Mouse (Mus musculus): ENCODE data around the gene Agrp. TPM values are rescaled to one million over a fixed set of nuclear protein-coding genes. Genes with fewer than 3 reads are reported as not detected.
A peak's percentile ranks its signal among the peaks of the same experiment; 100 is the strongest.

Gene Agrp
- total and polyA plus RNA-seq, 2 experiments from 2014 or later: 0.90 TPM; not detected in 1

DNA sequence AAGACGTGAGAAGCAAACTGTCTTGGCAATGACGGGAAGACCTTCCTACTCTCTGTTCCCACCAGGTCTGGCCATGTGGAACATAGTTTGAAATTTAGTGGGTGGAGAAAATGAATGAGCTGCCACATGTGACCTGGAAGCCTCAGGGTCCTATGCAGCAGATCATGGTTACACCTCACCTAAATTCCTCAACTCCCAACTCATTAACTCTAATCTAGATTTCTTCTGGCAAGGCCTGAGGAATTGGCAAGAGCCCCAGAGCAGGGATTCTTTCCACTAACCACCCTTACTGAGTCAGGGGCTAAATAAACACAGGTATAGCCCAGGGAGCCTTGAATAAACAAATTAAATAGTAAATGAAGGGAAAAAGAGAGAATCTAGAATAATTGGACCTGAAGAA is 85.2 kb downstream of the Agrp start:
- no peaks in the 10 kb centered on the region for H3K27me3 ChIP-seq (ENCODE audit: insufficient read depth, low read length)
- no peaks in the 10 kb centered on the region for H3K9me3 ChIP-seq (ENCODE audit: low read length)
- H3K36me3 ChIP-seq (ENCODE audit: insufficient read depth): no peaks in the 10 kb centered on the region
- no peak for TF ChIP-seq CTCF (IDR thresholded peaks at IDR 0.05; ENCODE audit: low read depth)
- H3K27ac ChIP-seq (ENCODE audit: low read depth, low read length): no peak overlapping the region
- DNase-seq (no peak), ATAC-seq (no peak)
- H3K9ac ChIP-seq: no peak overlapping the region
- no peak overlapping the region for H3K4me3 ChIP-seq (ENCODE audit: low read depth, low read length)
- no peaks in the 10 kb centered on the region for H3K4me1 ChIP-seq (ENCODE audit: insufficient read depth)
- H3K4me2 ChIP-seq (ENCODE audit: low read depth): no peak overlapping the region
- WGBS: 93% methylated on average over 2 of the region's 2 CpGs

DNA sequence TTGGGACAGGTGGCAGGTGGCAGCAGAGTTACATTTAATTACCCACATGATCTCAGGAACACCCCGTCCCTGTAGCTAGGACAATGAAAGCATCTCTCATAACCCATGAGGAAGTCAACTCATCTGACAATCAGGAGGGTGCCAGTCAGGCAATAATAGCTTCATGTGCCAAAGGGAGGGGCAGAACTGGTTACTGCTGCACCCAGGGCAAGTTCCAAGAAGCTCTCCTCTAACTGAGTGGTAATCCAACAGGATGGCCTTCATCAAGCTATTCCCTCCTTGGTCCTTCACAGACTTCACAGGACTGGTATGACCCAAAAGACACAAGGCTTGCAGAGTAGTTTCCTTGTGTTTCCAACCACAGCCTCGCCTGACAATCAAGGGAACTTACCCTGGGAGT is 87.1 kb downstream of the Agrp start:
- Histone ChIP-seq H3K27me3 (ENCODE audit: insufficient read depth, low read length) (no peaks in the 10 kb centered on the region), H3K4me3 (ENCODE audit: low read depth, low read length) (no peak overlapping the region), H3K36me3 (ENCODE audit: insufficient read depth) (no peaks in the 10 kb centered on the region; the same call in 1 of the 2 replicates), H3K9ac (no peak overlapping the region), H3K9me3 (ENCODE audit: low read length) (no peaks in the 10 kb centered on the region), H3K4me2 (ENCODE audit: low read depth) (no peak overlapping the region), H3K27ac (ENCODE audit: low read depth, low read length) (no peak overlapping the region), H3K4me1 (ENCODE audit: insufficient read depth) (no peaks in the 10 kb centered on the region)
- ATAC-seq (no peak), DNase-seq (no peak)
- 84% methylated on average over 2 of the region's 2 CpGs for WGBS
- TF ChIP-seq CTCF (IDR thresholded peaks at IDR 0.05; ENCODE audit: low read depth): no peak

DNA sequence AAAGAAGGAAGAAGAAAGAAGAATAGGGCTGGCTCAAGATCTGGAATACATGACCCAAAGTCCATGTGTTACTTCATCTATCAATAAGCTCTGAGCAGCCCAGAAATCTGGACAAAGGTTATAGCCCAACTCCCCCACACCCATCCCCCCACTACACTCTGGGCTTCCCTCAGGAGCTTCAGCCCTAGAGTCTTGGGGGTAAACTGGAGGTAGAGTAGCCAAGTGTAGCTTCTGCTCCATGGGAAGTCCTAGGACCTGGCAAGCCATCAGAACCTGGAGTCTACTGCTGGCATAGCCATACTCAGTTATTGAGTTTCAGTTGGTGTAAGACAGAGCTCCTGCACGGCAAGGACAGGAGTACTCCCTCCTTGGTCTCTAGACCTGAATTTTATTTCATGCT is 87.7 kb downstream of the Agrp start:
- WGBS: 97% methylated on average over 1 of the region's 1 CpGs
- Histone ChIP-seq H3K27me3 (ENCODE audit: insufficient read depth, low read length) (no peaks in the 10 kb centered on the region), H3K27ac (ENCODE audit: low read depth, low read length) (no peak overlapping the region), H3K4me1 (ENCODE audit: insufficient read depth) (no peaks in the 10 kb centered on the region), H3K9ac (no peak overlapping the region), H3K4me2 (ENCODE audit: low read depth) (no peak overlapping the region), H3K36me3 (ENCODE audit: insufficient read depth) (no peaks in the 10 kb centered on the region; the same call in 1 of the 2 replicates), H3K4me3 (ENCODE audit: low read depth, low read length) (no peak overlapping the region), H3K9me3 (ENCODE audit: low read length) (no peaks in the 10 kb centered on the region)
- no peak for TF ChIP-seq CTCF (IDR thresholded peaks at IDR 0.05; ENCODE audit: low read depth)
- ATAC-seq: no peak
- DNase-seq: no peak

DNA sequence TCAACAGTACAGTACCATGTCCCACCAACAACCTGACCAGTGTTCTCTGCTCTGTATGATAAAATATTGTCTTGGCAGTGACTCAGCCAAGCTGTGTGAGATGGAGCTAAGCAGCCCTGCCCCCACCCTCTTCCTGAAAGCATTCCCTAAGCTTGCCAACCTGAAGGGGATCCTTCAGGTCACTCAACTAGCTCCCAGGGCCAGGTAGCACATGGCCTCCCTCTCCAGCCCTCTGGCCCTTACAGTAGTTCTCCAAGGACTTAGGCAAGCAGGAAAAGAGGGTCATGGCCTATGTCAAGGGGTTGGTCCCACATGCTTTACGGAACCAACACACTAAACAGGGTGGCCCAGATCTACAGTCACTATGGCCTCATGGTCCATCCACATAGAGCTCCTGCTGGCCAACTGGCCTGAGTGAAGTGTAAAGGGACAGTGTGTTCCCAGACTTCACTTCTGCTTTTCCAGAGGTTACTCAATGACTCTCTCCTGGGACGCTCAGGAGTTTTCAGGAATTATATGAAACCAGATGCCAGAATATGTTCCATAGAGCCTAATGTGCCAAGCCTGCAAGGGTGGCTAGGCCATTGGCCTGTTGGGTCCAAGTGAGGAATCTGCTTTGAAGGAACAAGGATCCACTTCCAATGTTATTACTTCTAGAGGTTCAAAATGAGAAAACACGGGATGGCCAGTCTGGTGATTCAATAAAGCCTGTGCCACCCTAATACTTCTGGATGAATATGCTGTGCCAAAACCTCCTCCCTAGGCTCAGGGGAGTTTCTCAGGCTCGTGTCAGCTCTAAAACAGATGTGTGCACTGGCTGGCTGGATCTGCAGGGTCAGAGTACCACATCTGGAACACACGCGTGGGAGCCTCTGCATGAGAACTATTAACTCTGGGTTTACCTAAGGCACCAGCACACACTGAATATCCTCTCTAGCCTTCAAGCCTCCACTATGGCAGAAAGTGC is 90.5 kb downstream of the Agrp start:
- no peak for DNase-seq
- WGBS: 85% methylated on average over 6 of the region's 6 CpGs
- no peaks in the 10 kb centered on the region for H3K27me3 ChIP-seq (ENCODE audit: insufficient read depth, low read length)

DNA sequence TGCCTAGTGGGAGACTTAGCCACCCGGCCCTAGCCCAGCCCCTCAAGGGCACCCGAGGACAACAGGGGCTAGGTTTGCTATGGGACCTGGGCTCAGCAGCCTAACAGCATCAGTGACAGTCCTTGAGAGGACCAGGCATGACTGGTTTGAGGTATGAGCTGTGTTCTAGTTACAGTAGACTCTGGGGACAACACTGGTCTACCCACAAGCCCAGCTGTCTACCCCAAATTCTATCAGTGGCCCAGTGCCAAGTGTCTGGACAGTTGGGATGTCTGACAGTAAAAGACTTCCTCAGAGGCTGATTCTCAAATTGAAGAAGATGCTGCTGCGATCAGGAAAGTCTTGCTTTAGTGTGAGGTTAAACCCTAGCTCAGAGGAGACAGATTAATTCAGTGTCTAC is 91.9 kb downstream of the Agrp start:
- no peak for TF ChIP-seq CTCF (IDR thresholded peaks at IDR 0.05; ENCODE audit: low read depth)
- Histone ChIP-seq H3K4me3 (ENCODE audit: low read depth, low read length) (no peak overlapping the region), H3K27me3 (ENCODE audit: insufficient read depth, low read length) (no peaks in the 10 kb centered on the region), H3K9me3 (ENCODE audit: low read length) (no peaks in the 10 kb centered on the region), H3K36me3 (ENCODE audit: insufficient read depth) (peaks cover 9% of the 10 kb centered on the region), H3K4me2 (ENCODE audit: low read depth) (no peak overlapping the region), H3K9ac (no peak overlapping the region), H3K27ac (ENCODE audit: low read depth, low read length) (no peak overlapping the region), H3K4me1 (ENCODE audit: insufficient read depth) (no peaks in the 10 kb centered on the region)
- WGBS: 82% methylated on average over 3 of the region's 3 CpGs
- DNase-seq: no peak
- ATAC-seq: no peak

More for the DNA sequence above, 90.5 kb downstream of the Agrp start:
- H3K9me3 ChIP-seq (ENCODE audit: low read length): no peaks in the 10 kb centered on the region
- no peak for ATAC-seq
- H3K4me1 ChIP-seq (ENCODE audit: insufficient read depth): no peaks in the 10 kb centered on the region
- H3K27ac ChIP-seq (ENCODE audit: low read depth, low read length): no peak overlapping the region
- no peak overlapping the region for H3K4me2 ChIP-seq (ENCODE audit: low read depth)
- H3K36me3 ChIP-seq (ENCODE audit: insufficient read depth): peaks cover 4% of the 10 kb centered on the region
- H3K9ac ChIP-seq: no peak overlapping the region
- H3K4me3 ChIP-seq (ENCODE audit: low read depth, low read length): no peak overlapping the region
- no peak for TF ChIP-seq CTCF (IDR thresholded peaks at IDR 0.05; ENCODE audit: low read depth)

DNA sequence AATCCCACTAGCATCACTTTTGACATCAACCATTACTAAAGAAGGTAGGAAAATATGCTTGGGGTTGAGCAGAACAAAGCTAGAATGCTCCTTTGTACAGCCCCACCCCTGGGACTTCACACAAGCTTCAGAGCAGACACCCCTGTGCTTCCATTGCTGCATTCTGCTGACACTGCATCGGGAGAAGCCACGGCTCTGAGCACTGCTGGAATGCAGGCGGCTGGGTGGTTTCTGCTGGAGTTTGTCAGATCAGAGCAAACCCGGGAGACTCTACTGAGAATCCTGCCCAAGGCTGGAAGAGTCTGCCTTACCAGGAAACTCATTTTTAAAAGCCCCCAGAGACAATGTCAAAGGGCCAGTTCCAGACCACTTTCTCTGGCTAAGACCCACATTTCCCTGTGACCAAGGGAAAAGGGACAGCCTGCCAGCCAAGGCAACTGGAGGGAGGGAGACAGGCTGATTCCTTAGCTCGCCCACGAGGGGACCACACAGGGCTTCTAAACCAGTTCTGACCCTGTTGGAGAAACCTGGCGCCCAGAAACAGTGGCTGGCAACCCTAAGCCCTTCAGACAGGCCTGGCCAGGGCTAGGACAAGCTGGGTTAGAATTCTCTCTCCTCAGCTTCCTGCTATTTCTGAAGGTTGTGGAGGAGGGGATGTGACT is 92.5 kb downstream of the Agrp start:
- ATAC-seq: peak; percentile 59
- Histone ChIP-seq H3K27me3 (ENCODE audit: insufficient read depth, low read length) (no peaks in the 10 kb centered on the region), H3K4me1 (ENCODE audit: insufficient read depth) (no peaks in the 10 kb centered on the region), H3K9ac (no peak overlapping the region), H3K4me3 (ENCODE audit: low read depth, low read length) (no peak overlapping the region), H3K36me3 (ENCODE audit: insufficient read depth) (peaks cover 9% of the 10 kb centered on the region), H3K27ac (ENCODE audit: low read depth, low read length) (peak overlapping the region; percentile 4; the same call in 1 of the 2 replicates), H3K4me2 (ENCODE audit: low read depth) (no peak overlapping the region), H3K9me3 (ENCODE audit: low read length) (no peaks in the 10 kb centered on the region)
- no peak for DNase-seq
- WGBS: 65% methylated on average over 7 of the region's 7 CpGs
- no peak for TF ChIP-seq CTCF (IDR thresholded peaks at IDR 0.05; ENCODE audit: low read depth)

DNA sequence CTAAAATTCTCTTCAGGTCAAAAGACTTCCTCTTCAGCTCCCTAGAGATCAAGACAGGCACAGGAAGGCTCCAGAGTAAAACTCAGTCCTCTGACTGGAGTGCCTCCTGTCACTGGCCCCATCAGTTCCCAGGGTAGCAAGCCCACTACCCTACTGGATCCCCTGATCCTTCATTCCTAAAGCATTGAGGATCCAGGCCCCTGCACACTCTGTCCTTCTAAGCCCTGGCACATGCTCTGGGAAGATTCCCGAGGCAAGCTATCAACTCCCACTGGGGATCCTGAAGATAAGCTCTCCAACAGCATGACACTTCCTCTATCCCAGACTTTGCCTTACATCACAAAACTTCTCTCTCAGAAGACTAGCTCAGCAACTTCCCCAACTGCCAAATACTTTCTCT is 93.5 kb downstream of the Agrp start:
- Histone ChIP-seq H3K9me3 (ENCODE audit: low read length) (no peaks in the 10 kb centered on the region), H3K4me1 (ENCODE audit: insufficient read depth) (no peaks in the 10 kb centered on the region), H3K27me3 (ENCODE audit: insufficient read depth, low read length) (no peaks in the 10 kb centered on the region), H3K4me2 (ENCODE audit: low read depth) (no peak overlapping the region), H3K27ac (ENCODE audit: low read depth, low read length) (no peak overlapping the region), H3K36me3 (ENCODE audit: insufficient read depth) (peaks cover 16% of the 10 kb centered on the region), H3K9ac (no peak overlapping the region), H3K4me3 (ENCODE audit: low read depth, low read length) (no peak overlapping the region)
- no peak for DNase-seq
- no peak for TF ChIP-seq CTCF (IDR thresholded peaks at IDR 0.05; ENCODE audit: low read depth)
- 58% methylated on average over 1 of the region's 1 CpGs for WGBS
- no peak for ATAC-seq

Measured in forebrain, postnatal 0 days (tissue).